Mouse (Mus musculus): ENCODE measurements around the gene Daxx. TPM values are rescaled to one million over a fixed set of nuclear protein-coding genes. Genes with fewer than 3 reads are reported as not detected.

Gene Daxx
- polyA plus RNA-seq, 1 experiment = 129 TPM

GRCm38 (mm10) chr17:33913905-33914304 is 4.7 kb downstream of the Daxx start:
- 96% methylated on average over 8 of the region's 8 CpGs for WGBS
- H3K4me3 ChIP-seq (ENCODE audit: control insufficient read depth, insufficient read depth, low read length) = no peak overlapping the region
- peaks cover 24% of the 10 kb centered on the region for H3K4me1 ChIP-seq (replicated peaks; ENCODE audit: control insufficient read depth, insufficient read depth, low read length)

DNA sequence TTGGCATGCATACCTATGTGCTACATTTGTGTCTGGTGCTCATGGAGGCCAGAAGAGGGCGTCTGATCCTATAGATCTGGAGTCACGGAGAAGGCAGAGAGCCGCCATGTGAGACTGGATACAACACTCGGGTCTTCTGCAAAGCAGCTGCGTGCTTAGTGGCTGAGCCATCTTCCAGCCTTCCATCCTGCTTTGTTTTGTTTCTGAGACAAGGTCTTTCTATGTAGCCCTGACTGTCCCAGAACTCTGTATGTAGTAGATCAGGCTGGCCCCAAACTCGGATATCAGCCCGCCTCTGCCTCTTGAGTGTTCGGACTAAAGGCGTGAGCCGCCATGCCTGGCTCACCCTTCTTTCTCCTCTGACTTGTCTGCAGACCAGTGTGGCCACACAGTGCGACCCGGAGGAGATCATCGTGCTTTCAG is 5.8 kb downstream of the Daxx start:
- no peak for TF ChIP-seq POLR2A (IDR thresholded peaks at IDR 0.05; ENCODE audit: control insufficient read depth, extremely low read depth, insufficient read depth, low read length, poor library complexity)
- TF ChIP-seq CTCF (IDR thresholded peaks at IDR 0.05; ENCODE audit: borderline replicate concordance, control insufficient read depth, extremely low read depth, insufficient read depth, low read length, poor library complexity) = no peak
- no peak overlapping the region for H3K4me3 ChIP-seq (ENCODE audit: control insufficient read depth, insufficient read depth, low read length)

More at GRCm38 (mm10) chr17:33913905-33914304, 4.7 kb downstream of the Daxx start:
- Histone ChIP-seq H3K27me3 (ENCODE audit: control insufficient read depth, insufficient read depth, low read length) (no peaks in the 10 kb centered on the region), H3K36me3 (ENCODE audit: control insufficient read depth, insufficient read depth, low read length) (peaks cover 25% of the 10 kb centered on the region), H3K27ac (ENCODE audit: control insufficient read depth, insufficient read depth, low read length) (no peak overlapping the region)
- TF ChIP-seq CTCF (IDR thresholded peaks at IDR 0.05; ENCODE audit: borderline replicate concordance, control insufficient read depth, extremely low read depth, insufficient read depth, low read length, poor library complexity) (no peak), POLR2A (IDR thresholded peaks at IDR 0.05; ENCODE audit: control insufficient read depth, extremely low read depth, insufficient read depth, low read length, poor library complexity) (no peak)
- DNase-seq = no peak

DNA sequence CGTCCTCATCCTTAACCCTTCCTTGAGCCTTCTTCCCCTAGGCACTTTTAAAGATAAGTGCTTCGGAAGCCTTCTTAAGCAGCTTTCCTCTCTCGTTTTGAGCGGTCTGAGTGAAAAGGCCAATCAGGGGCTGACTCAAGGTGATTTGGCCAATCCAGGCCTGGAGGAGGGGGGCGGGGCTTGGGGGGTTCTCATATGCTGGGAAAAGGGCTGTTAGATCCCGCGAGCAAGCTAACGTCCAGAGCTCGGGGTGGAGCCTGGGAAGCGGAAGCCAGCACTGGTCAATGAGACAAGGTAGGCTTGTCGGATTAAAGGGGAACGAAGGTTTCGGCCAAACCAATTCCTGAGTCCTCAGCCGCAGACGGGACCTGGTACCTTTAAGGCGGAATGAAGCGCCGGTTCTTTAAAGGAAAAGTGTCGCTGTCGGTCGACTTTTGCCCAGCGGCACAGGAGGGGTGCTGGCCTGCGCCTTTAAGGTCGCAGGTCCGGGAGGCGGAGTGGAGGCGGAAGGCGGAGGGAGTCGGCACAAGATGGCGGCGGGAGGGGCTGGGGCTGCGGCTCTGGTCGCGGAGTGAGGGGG is 6.5 kb downstream of the Daxx start, which contains the start of the genes Tapbp and Zbtb22:
Gene Tapbp, plus strand, starts transcription at position 229 of the 580 bp plus-strand sequence.
Gene Zbtb22, plus strand, starts transcription at position 234 of the 580 bp plus-strand sequence.
- H3K4me3 ChIP-seq (ENCODE audit: control insufficient read depth, insufficient read depth, low read length) = peak within 1 kb of the TSS; percentile 81
- WGBS = 1% methylated on average over 34 of the region's 34 CpGs
- H3K4me1 ChIP-seq (replicated peaks; ENCODE audit: control insufficient read depth, insufficient read depth, low read length) = peaks cover 19% of the 10 kb centered on the region
- H3K27me3 ChIP-seq (ENCODE audit: control insufficient read depth, insufficient read depth, low read length) = no peaks in the 10 kb centered on the region
- TF ChIP-seq CTCF (IDR thresholded peaks at IDR 0.05; ENCODE audit: borderline replicate concordance, control insufficient read depth, extremely low read depth, insufficient read depth, low read length, poor library complexity) (0 out of 2 replicates have a peak, but pooled peaks have one; percentile 8), POLR2A (IDR thresholded peaks at IDR 0.05; ENCODE audit: control insufficient read depth, extremely low read depth, insufficient read depth, low read length, poor library complexity) (no peak; the same call in 1 of the 2 replicates)
- peak within 1 kb of the TSS; percentile 43; the same call in 1 of the 2 replicates for H3K27ac ChIP-seq (ENCODE audit: control insufficient read depth, insufficient read depth, low read length)
- DNase-seq = peak; percentile 93
- peaks cover 25% of the 10 kb centered on the region for H3K36me3 ChIP-seq (ENCODE audit: control insufficient read depth, insufficient read depth, low read length)

More for the DNA sequence above, 5.8 kb downstream of the Daxx start:
- no peak for DNase-seq
- Histone ChIP-seq H3K4me1 (replicated peaks; ENCODE audit: control insufficient read depth, insufficient read depth, low read length) (peaks cover 25% of the 10 kb centered on the region), H3K27ac (ENCODE audit: control insufficient read depth, insufficient read depth, low read length) (no peak overlapping the region), H3K36me3 (ENCODE audit: control insufficient read depth, insufficient read depth, low read length) (peaks cover 25% of the 10 kb centered on the region), H3K27me3 (ENCODE audit: control insufficient read depth, insufficient read depth, low read length) (no peaks in the 10 kb centered on the region)
- WGBS = 89% methylated on average over 13 of the region's 13 CpGs

- Histone ChIP-seq H3K4me3 (ENCODE audit: control insufficient read depth, insufficient read depth, low read length) (peak overlapping the region; percentile 81), H3K27me3 (ENCODE audit: control insufficient read depth, insufficient read depth, low read length) (no peaks in the 10 kb centered on the region), H3K27ac (ENCODE audit: control insufficient read depth, insufficient read depth, low read length) (no peak overlapping the region), H3K4me1 (replicated peaks; ENCODE audit: control insufficient read depth, insufficient read depth, low read length) (peaks cover 18% of the 10 kb centered on the region), H3K36me3 (ENCODE audit: control insufficient read depth, insufficient read depth, low read length) (peaks cover 22% of the 10 kb centered on the region)
- peak; percentile 79 for DNase-seq
- WGBS = 3% methylated on average over 15 of the region's 20 CpGs
- TF ChIP-seq POLR2A (IDR thresholded peaks at IDR 0.05; ENCODE audit: control insufficient read depth, extremely low read depth, insufficient read depth, low read length, poor library complexity) (no peak), CTCF (IDR thresholded peaks at IDR 0.05; ENCODE audit: borderline replicate concordance, control insufficient read depth, extremely low read depth, insufficient read depth, low read length, poor library complexity) (0 out of 2 replicates have a peak, but pooled peaks have one; percentile 1)
These were observed 7.1 kb downstream of the Daxx start for GRCm38 (mm10) chr17:33916294-33916693.

- Histone ChIP-seq H3K27me3 (ENCODE audit: control insufficient read depth, insufficient read depth, low read length) (no peaks in the 10 kb centered on the region), H3K36me3 (ENCODE audit: control insufficient read depth, insufficient read depth, low read length) (peaks cover 15% of the 10 kb centered on the region; the same call in 1 of the 2 replicates), H3K27ac (ENCODE audit: control insufficient read depth, insufficient read depth, low read length) (no peak overlapping the region), H3K4me3 (ENCODE audit: control insufficient read depth, insufficient read depth, low read length) (no peak overlapping the region), H3K4me1 (replicated peaks; ENCODE audit: control insufficient read depth, insufficient read depth, low read length) (peaks cover 18% of the 10 kb centered on the region)
- TF ChIP-seq POLR2A (IDR thresholded peaks at IDR 0.05; ENCODE audit: control insufficient read depth, extremely low read depth, insufficient read depth, low read length, poor library complexity) (no peak), CTCF (IDR thresholded peaks at IDR 0.05; ENCODE audit: borderline replicate concordance, control insufficient read depth, extremely low read depth, insufficient read depth, low read length, poor library complexity) (no peak)
- DNase-seq = no peak
- 92% methylated on average over 31 of the region's 31 CpGs for WGBS
These were observed 7.8 kb downstream of the Daxx start for GRCm38 (mm10) chr17:33916847-33917655.

GRCm38 (mm10) chr17:33917656-33918292 is 8.6 kb downstream of the Daxx start:
- H3K27me3 ChIP-seq (ENCODE audit: control insufficient read depth, insufficient read depth, low read length) = no peaks in the 10 kb centered on the region
- H3K4me3 ChIP-seq (ENCODE audit: control insufficient read depth, insufficient read depth, low read length) = no peak overlapping the region
- no peak overlapping the region for H3K27ac ChIP-seq (ENCODE audit: control insufficient read depth, insufficient read depth, low read length)
- peaks cover 9% of the 10 kb centered on the region; the same call in 1 of the 2 replicates for H3K36me3 ChIP-seq (ENCODE audit: control insufficient read depth, insufficient read depth, low read length)
- WGBS = 95% methylated on average over 18 of the region's 18 CpGs
- peaks cover 18% of the 10 kb centered on the region for H3K4me1 ChIP-seq (replicated peaks; ENCODE audit: control insufficient read depth, insufficient read depth, low read length)
- TF ChIP-seq CTCF (IDR thresholded peaks at IDR 0.05; ENCODE audit: borderline replicate concordance, control insufficient read depth, extremely low read depth, insufficient read depth, low read length, poor library complexity) (no peak), POLR2A (IDR thresholded peaks at IDR 0.05; ENCODE audit: control insufficient read depth, extremely low read depth, insufficient read depth, low read length, poor library complexity) (no peak)
- DNase-seq = no peak

Data from thymus, adult 2 months (tissue).